Comparison of ENCODE assay signal across 9 mouse cellular contexts in the genomic region with DNA sequence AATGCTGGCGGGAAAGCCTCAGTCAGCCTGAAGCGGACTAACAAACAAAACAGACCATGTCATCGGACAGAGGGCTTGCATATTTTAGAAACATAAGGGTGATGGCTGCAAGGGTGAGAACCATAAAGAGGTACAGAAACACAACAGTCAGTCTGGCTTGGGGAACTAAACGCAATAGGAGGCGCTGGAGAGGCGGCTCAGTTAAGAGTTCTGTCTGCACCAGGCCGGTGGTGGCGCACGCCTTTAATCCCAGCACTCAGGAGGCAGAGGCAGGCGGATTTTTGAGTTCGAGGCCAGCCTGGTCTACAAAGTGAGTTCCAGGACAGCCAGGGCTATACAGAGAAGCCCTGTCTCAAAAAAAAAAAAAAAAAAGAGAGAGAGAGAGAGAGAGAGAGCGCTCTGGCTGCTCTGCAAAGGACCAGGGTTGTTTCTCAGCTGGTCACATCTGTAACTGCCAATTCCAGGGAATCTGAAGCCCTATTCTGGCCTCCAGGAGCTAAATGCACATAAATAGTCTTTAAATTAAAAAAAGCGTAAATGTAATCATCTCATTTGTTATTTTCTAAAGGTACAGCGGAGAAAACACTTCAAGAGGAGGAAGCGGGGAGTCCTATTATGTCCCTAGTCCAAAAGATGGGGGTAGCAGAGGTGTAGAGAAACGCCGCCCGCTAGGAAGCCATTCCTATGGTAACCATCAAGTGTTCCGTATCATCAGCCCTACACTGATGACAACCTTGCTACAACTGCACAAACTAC. TPM values are rescaled to one million over a fixed set of nuclear protein-coding genes. Genes with fewer than 3 reads are reported as not detected.
DNase-seq lines count a peak whose midpoint lies in the region; ATAC-seq and TF ChIP-seq lines count a peak whose summit lies in the region.
"Had no signal": no experiment of that assay in that cellular context is flagged by ENCODE, and none has a peak within 500 bp of the region (broad histone marks: within the 10 kb centered on the region; RNA-seq: fewer than 3 reads in every experiment).

No protein-coding gene starts in this region.

- peak; percentile 36 for DNase-seq in embryo, embryonic 10 days (ENCODE audit: low spot score)
- DNase-seq in embryo, embryonic 11 days = no peak
- DNase-seq in retina, embryonic 14.5 days (ENCODE audit: low spot score) = no peak
- DNase-seq in layer of hippocampus, postnatal 14 days (ENCODE audit: low spot score in 2 of 2) = no peak

- H3ac ChIP-seq in C2C12 (ENCODE audit: control insufficient read depth, insufficient read length, low read depth) = peak overlapping the region; percentile 80

- H3K9me3 ChIP-seq in limb, embryonic 12.5 days = no peaks in the 10 kb centered on the region
- H3K9me3 ChIP-seq in neural tube, embryonic 15.5 days (replicated peaks) = no peaks in the 10 kb centered on the region

- peaks cover 6% of the 10 kb centered on the region for H3K79me3 ChIP-seq in C2C12 (ENCODE audit: low read depth)

- WGBS in limb, embryonic 12.5 days = 74% methylated on average over 19 of the region's 19 CpGs
- WGBS in neural tube, embryonic 15.5 days = 69% methylated on average over 19 of the region's 19 CpGs

- H3K27ac ChIP-seq in embryonic fibroblast, embryonic 13.5 days (ENCODE audit: insufficient read depth, low read length) = no peak overlapping the region
- no peak overlapping the region for H3K27ac ChIP-seq in limb, embryonic 12.5 days
- 0 out of 2 replicates have a peak overlapping the region, but pooled peaks have one; percentile 84 for H3K27ac ChIP-seq in neural tube, embryonic 15.5 days (replicated peaks)

- no peak for ATAC-seq in limb, embryonic 12.5 days (ENCODE audit: insufficient number of reproducible peaks, insufficient read depth, low FRiP score, low TSS enrichment, low read depth)
- no peak for ATAC-seq in neural tube, embryonic 15.5 days (ENCODE audit: low FRiP score)

- peak overlapping the region; percentile 51 for H3K4me3 ChIP-seq in C2C12 (ENCODE audit: insufficient read depth, poor library complexity, severe bottlenecking)
- peak overlapping the region; percentile 64 for H3K4me3 ChIP-seq in embryonic fibroblast, embryonic 13.5 days (ENCODE audit: insufficient read depth, low read length)
- H3K4me3 ChIP-seq in limb, embryonic 12.5 days (replicated peaks) = peak overlapping the region; percentile 68
- peak overlapping the region; percentile 71 for H3K4me3 ChIP-seq in neural tube, embryonic 15.5 days (replicated peaks)

- H3K36me3 ChIP-seq in C2C12 (ENCODE audit: control insufficient read depth, insufficient read depth) = peaks cover 30% of the 10 kb centered on the region
- peaks cover 48% of the 10 kb centered on the region for H3K36me3 ChIP-seq in limb, embryonic 12.5 days
- peaks cover 35% of the 10 kb centered on the region for H3K36me3 ChIP-seq in neural tube, embryonic 15.5 days

- H3K4me2 ChIP-seq in limb, embryonic 12.5 days = peak overlapping the region; percentile 74
- H3K4me2 ChIP-seq in neural tube, embryonic 15.5 days = peak overlapping the region; percentile 81

- H3K79me2 ChIP-seq in C2C12 (ENCODE audit: control insufficient read depth, insufficient read depth) = peaks cover 33% of the 10 kb centered on the region

- no peak for TF ChIP-seq POLR2A in embryonic fibroblast, embryonic 13.5 days (IDR thresholded peaks at IDR 0.05; ENCODE audit: low read depth, low read length)

- peak overlapping the region; percentile 81; the same call in 1 of the 2 replicates for H3K9ac ChIP-seq in limb, embryonic 12.5 days (replicated peaks)
- peak overlapping the region; percentile 76 for H3K9ac ChIP-seq in neural tube, embryonic 15.5 days (replicated peaks)

- no peaks in the 10 kb centered on the region for H3K27me3 ChIP-seq in C2C12 (ENCODE audit: control insufficient read depth, insufficient read depth, insufficient read length)
- H3K27me3 ChIP-seq in limb, embryonic 12.5 days = no peaks in the 10 kb centered on the region
- H3K27me3 ChIP-seq in neural tube, embryonic 15.5 days (replicated peaks) = no peaks in the 10 kb centered on the region

- H3K4me1 ChIP-seq in embryonic fibroblast, embryonic 13.5 days (ENCODE audit: control insufficient read depth, insufficient read depth, low read length) = peaks cover 9% of the 10 kb centered on the region; the same call in 1 of the 2 replicates
- H3K4me1 ChIP-seq in limb, embryonic 12.5 days (replicated peaks) = peaks cover 48% of the 10 kb centered on the region
- peaks cover 47% of the 10 kb centered on the region for H3K4me1 ChIP-seq in neural tube, embryonic 15.5 days

- no peak for TF ChIP-seq CTCF in C2C12 (IDR thresholded peaks at IDR 0.05; ENCODE audit: control insufficient read depth, insufficient read depth, insufficient read length)
- no peak for TF ChIP-seq CTCF in embryonic fibroblast, embryonic 13.5 days (IDR thresholded peaks at IDR 0.05; ENCODE audit: borderline replicate concordance, insufficient read depth, low read length)

TF ChIP-seq in C2C12, 6 proteins besides CTCF, POLR2A, EP300 and RAD21:
- TF ChIP-seq USF1 (IDR thresholded peaks at IDR 0.05; ENCODE audit: low read depth) (no peak), MYOG (IDR thresholded peaks at IDR 0.05; ENCODE audit: control insufficient read depth, extremely low read depth, insufficient read length) (no peak), FOSL1 (IDR thresholded peaks at IDR 0.05; ENCODE audit: insufficient read depth, low read length, poor library complexity, severe bottlenecking) (no peak), MAX (IDR thresholded peaks at IDR 0.05) (no peak), CEBPB (IDR thresholded peaks at IDR 0.05; ENCODE audit: low read depth) (no peak), MYOD1 (IDR thresholded peaks at IDR 0.05; ENCODE audit: control insufficient read depth, insufficient read length, low read depth) (no peak)

RNA-seq across cellular contexts. Expression of gene Ankrd39, which starts 1.2 kb away (rescaled TPM):
- polyA plus RNA-seq in C2C12 (2012; fragmentation: generic; extraction: Trizol) = 7.8 TPM
- 7.7 and 8.0 TPM in 2 replicates for polyA plus RNA-seq in embryonic fibroblast, embryonic 13.5 days (2011; ENCODE audit: insufficient read length, low read depth, missing spikeins)
- polyA plus RNA-seq in limb, embryonic 12.5 days (2016; fragmentation: Nextera tagmentation; extraction: Ambion mirVana) = 24.1 and 26.8 TPM in 2 replicates
- 29.4 and 33.0 TPM in 2 replicates for polyA plus RNA-seq in neural tube, embryonic 15.5 days (2015; fragmentation: Nextera tagmentation; extraction: Ambion mirVana)
- 10 to 100 TPM; 12.2 to 14.2 TPM for total RNA-seq in layer of hippocampus, postnatal 14 days (2021)

RNA-seq across cellular contexts. Expression of gene Gm42417, which starts 6.8 kb away (rescaled TPM):
- 0.05 TPM for polyA plus RNA-seq in C2C12 (2012; fragmentation: generic; extraction: Trizol)
- polyA plus RNA-seq in embryonic fibroblast, embryonic 13.5 days (2011; ENCODE audit: insufficient read length, low read depth, missing spikeins) = 1.6 TPM in 1 of 2 replicates, not detected in the other
- polyA plus RNA-seq in limb, embryonic 12.5 days (2016; fragmentation: Nextera tagmentation; extraction: Ambion mirVana) = 0.67 and 0.74 TPM in 2 replicates
- polyA plus RNA-seq in neural tube, embryonic 15.5 days (2015; fragmentation: Nextera tagmentation; extraction: Ambion mirVana) = 0.36 and 1.2 TPM in 2 replicates
- total RNA-seq in layer of hippocampus, postnatal 14 days (2021) = not detected
- total RNA-seq: left cerebral cortex, postnatal 14 days had no signal

RNA-seq across cellular contexts. Expression of gene Ankrd23, which starts 9.3 kb away (rescaled TPM):
- 1.1 TPM for polyA plus RNA-seq in C2C12 (2012; fragmentation: generic; extraction: Trizol)
- polyA plus RNA-seq in embryonic fibroblast, embryonic 13.5 days (2011; ENCODE audit: insufficient read length, low read depth, missing spikeins) = 2.9 and 6.7 TPM in 2 replicates
- polyA plus RNA-seq in limb, embryonic 12.5 days (2016; fragmentation: Nextera tagmentation; extraction: Ambion mirVana) = 18.5 and 19.0 TPM in 2 replicates
- polyA plus RNA-seq in neural tube, embryonic 15.5 days (2015; fragmentation: Nextera tagmentation; extraction: Ambion mirVana) = 21.6 and 21.8 TPM in 2 replicates
- 1 to 10 TPM; 6.1 to 7.5 TPM for total RNA-seq in layer of hippocampus, postnatal 14 days (2021)

RNA-seq across cellular contexts. Expression of gene Sema4c, which starts 12.1 kb away (rescaled TPM):
- polyA plus RNA-seq in C2C12 (2012; fragmentation: generic; extraction: Trizol) = 16.6 TPM
- 11.8 and 20.5 TPM in 2 replicates for polyA plus RNA-seq in embryonic fibroblast, embryonic 13.5 days (2011; ENCODE audit: insufficient read length, low read depth, missing spikeins)
- 34.1 and 35.3 TPM in 2 replicates for polyA plus RNA-seq in limb, embryonic 12.5 days (2016; fragmentation: Nextera tagmentation; extraction: Ambion mirVana)
- 20.5 and 20.8 TPM in 2 replicates for polyA plus RNA-seq in neural tube, embryonic 15.5 days (2015; fragmentation: Nextera tagmentation; extraction: Ambion mirVana)
- 10 to 100 TPM; 17.6 to 20.8 TPM for total RNA-seq in layer of hippocampus, postnatal 14 days (2021)

RNA-seq across cellular contexts. Expression of gene Cnnm3, which starts 34.4 kb away (rescaled TPM):
- 6.5 TPM for polyA plus RNA-seq in C2C12 (2012; fragmentation: generic; extraction: Trizol)
- 4.0 and 6.2 TPM in 2 replicates for polyA plus RNA-seq in embryonic fibroblast, embryonic 13.5 days (2011; ENCODE audit: insufficient read length, low read depth, missing spikeins)
- 4.4 and 5.9 TPM in 2 replicates for polyA plus RNA-seq in limb, embryonic 12.5 days (2016; fragmentation: Nextera tagmentation; extraction: Ambion mirVana)
- polyA plus RNA-seq in neural tube, embryonic 15.5 days (2015; fragmentation: Nextera tagmentation; extraction: Ambion mirVana) = 3.1 and 4.5 TPM in 2 replicates
- total RNA-seq in layer of hippocampus, postnatal 14 days (2021) = 10 to 100 TPM; 36.1 to 39.5 TPM
